Mouse (Mus musculus): ENCODE results near the gene Herc4. TPM values are rescaled to one million over a fixed set of nuclear protein-coding genes. Genes with fewer than 3 reads are reported as not detected.

The Herc4 gene
- polyA plus RNA-seq, 1 experiment from 2014 or later = 32.8 TPM

Other genes with a start within 250 kb of the Herc4 start
- gene Hnrnph3, start 219.6 kb upstream of the Herc4 start, polyA plus RNA-seq (2014; fragmentation: Nextera tagmentation; extraction: Ambion mirVana) = 50.5 and 51.2 TPM in 2 replicates
- gene Pbld2, start 219.5 kb upstream of the Herc4 start, polyA plus RNA-seq (2014; fragmentation: Nextera tagmentation; extraction: Ambion mirVana) = 0.67 and 0.70 TPM in 2 replicates
- 0.38 and 1.1 TPM in 2 replicates for gene Pbld1, start 183.6 kb upstream of the Herc4 start, polyA plus RNA-seq (2014; fragmentation: Nextera tagmentation; extraction: Ambion mirVana)
- not detected in 2 replicates for gene Atoh7, start 144.2 kb upstream of the Herc4 start, polyA plus RNA-seq (2014; fragmentation: Nextera tagmentation; extraction: Ambion mirVana)
- 3.3 and 3.8 TPM in 2 replicates for gene Mypn, start 39.9 kb upstream of the Herc4 start, polyA plus RNA-seq (2014; fragmentation: Nextera tagmentation; extraction: Ambion mirVana)
- gene Sirt1, start 137.9 kb downstream of the Herc4 start, polyA plus RNA-seq (2014; fragmentation: Nextera tagmentation; extraction: Ambion mirVana) = 5.6 and 6.0 TPM in 2 replicates
- gene Dnajc12, start 138.6 kb downstream of the Herc4 start, polyA plus RNA-seq (2014; fragmentation: Nextera tagmentation; extraction: Ambion mirVana) = 8.6 and 9.2 TPM in 2 replicates
- gene Gm7075, start 178.0 kb downstream of the Herc4 start, polyA plus RNA-seq (2014; fragmentation: Nextera tagmentation; extraction: Ambion mirVana) = not detected in 2 replicates
- gene Ctnna3, start 186.3 kb downstream of the Herc4 start, polyA plus RNA-seq (2014; fragmentation: Nextera tagmentation; extraction: Ambion mirVana) = 17.5 and 19.0 TPM in 2 replicates

Measured in heart, embryonic 11.5 days (tissue).